Mouse (Mus musculus) kidney, postnatal 0 days (tissue): ENCODE data around the gene Gse1. TPM values are rescaled to one million over a fixed set of nuclear protein-coding genes. Genes with fewer than 3 reads are reported as not detected.

ENCODE experiments used
- ATAC-seq: fragments of 200-750 bp; cut with Nextera tagmentation; replicated peaks from 2 replicates; pipeline ENCODE4 v1.8.0; 2017; ENCODE audit warnings: low read depth, moderate number of reproducible peaks, moderate TSS enrichment, moderate library complexity; ENCODE audit not compliant: low FRiP score
- DNase-seq: peaks from one replicate; pipeline ENCODE4 v3.0.0-alpha.2; 2016; ENCODE audit warnings: low spot score
- H3K27ac ChIP-seq: fragments of 300-500 bp; sonication (generic); 2 replicates; pipeline ENCODE4 v1.5.1; 2014; ENCODE audit warnings: mild to moderate bottlenecking
- H3K27me3 ChIP-seq: fragments of 300-500 bp; sonication (generic); 2 replicates; pipeline ENCODE4 v1.6.1; 2014; ENCODE audit warnings: low read length, mixed read lengths; ENCODE audit not compliant: insufficient read depth
- H3K36me3 ChIP-seq: fragments of 300-500 bp; sonication (generic); 2 replicates; pipeline ENCODE4 v1.6.1; 2014; ENCODE audit warnings: low read length, mixed read lengths; ENCODE audit not compliant: insufficient read depth
- H3K4me1 ChIP-seq: fragments of 300-500 bp; sonication (generic); replicated peaks from 2 replicates; pipeline ENCODE4 v1.6.1; 2014; ENCODE audit warnings: antibody characterized with exemption, low read length, mixed read lengths; ENCODE audit not compliant: insufficient read depth
- H3K4me2 ChIP-seq: fragments of 300-500 bp; sonication (generic); 2 replicates; pipeline ENCODE4 v1.6.1; 2014; ENCODE audit warnings: mild to moderate bottlenecking, low read length, moderate library complexity, mixed read lengths
- H3K4me3 ChIP-seq: fragments of 300-500 bp; sonication (generic); replicated peaks from 2 replicates; pipeline ENCODE4 v1.5.1; 2014; ENCODE audit warnings: low read depth, low read length
- H3K9ac ChIP-seq: fragments of 300-500 bp; sonication (generic); 2 replicates; pipeline ENCODE4 v1.6.1; 2014; ENCODE audit warnings: low read depth, low read length
- H3K9me3 ChIP-seq: fragments of 300-500 bp; sonication (generic); replicated peaks from 2 replicates; pipeline ENCODE4 v1.6.1; 2016; ENCODE audit warnings: low read length, inconsistent platforms, mixed read lengths
- CTCF ChIP-seq: IDR thresholded peaks from 2 replicates; pipeline ENCODE4 v1.5.1; 2016; ENCODE audit warnings: antibody characterized with exemption, low read depth, mild to moderate bottlenecking, moderate library complexity
- WGBS: fragments of 180-500 bp; shearing (Covaris S2); extraction: QIAGEN DNeasy Blood & Tissue Kit; methylation state at CpG from one replicate; pipeline ENCODE4 v1.1.7; 2014; 5-methylcytosine and 5-hydroxymethylcytosine counted together
- polyA plus RNA-seq: library from polyadenylated mRNA; unstranded; fragments of >200 nt; fragmentation: Nextera tagmentation; extraction: Ambion mirVana; gene quantifications from 2 replicates; pipeline ENCODE4 v1.2.1, GENCODE M21; 2015

Gene Gse1
- polyA plus RNA-seq, 1 experiment from 2014 or later, result 8.4 TPM

DNA sequence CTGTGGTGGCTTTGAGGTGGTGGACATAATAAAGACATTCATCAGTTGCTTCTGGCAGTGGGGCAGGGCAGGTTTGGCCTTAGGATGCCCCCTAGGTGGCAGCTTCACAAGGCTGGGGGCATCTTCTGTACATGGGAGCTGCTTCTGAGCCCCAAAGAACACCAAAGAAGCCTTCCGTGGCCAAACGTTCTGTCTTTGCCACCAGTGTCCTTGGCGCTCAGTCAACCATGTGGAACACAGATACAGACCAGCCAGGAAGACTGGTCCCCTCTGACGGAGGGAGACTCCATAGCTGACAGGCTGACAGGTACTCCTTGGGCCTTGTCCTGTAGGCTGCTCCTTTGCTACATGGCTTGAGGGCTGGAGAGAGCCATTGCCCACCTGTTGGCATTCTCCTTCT, 45.2 kb downstream of the Gse1 start:
- Histone ChIP-seq H3K27me3 (no peaks in the 10 kb centered on the region), H3K9me3 (no peaks in the 10 kb centered on the region), H3K9ac (no peak overlapping the region), H3K27ac (no peak overlapping the region), H3K4me2 (no peak overlapping the region), H3K4me3 (no peak overlapping the region), H3K36me3 (no peaks in the 10 kb centered on the region), H3K4me1 (peaks cover 41% of the 10 kb centered on the region)
- 68% methylated on average over 4 of the region's 4 CpGs for WGBS
- DNase-seq (no peak), ATAC-seq (no peak)
- no peak for TF ChIP-seq CTCF

DNA sequence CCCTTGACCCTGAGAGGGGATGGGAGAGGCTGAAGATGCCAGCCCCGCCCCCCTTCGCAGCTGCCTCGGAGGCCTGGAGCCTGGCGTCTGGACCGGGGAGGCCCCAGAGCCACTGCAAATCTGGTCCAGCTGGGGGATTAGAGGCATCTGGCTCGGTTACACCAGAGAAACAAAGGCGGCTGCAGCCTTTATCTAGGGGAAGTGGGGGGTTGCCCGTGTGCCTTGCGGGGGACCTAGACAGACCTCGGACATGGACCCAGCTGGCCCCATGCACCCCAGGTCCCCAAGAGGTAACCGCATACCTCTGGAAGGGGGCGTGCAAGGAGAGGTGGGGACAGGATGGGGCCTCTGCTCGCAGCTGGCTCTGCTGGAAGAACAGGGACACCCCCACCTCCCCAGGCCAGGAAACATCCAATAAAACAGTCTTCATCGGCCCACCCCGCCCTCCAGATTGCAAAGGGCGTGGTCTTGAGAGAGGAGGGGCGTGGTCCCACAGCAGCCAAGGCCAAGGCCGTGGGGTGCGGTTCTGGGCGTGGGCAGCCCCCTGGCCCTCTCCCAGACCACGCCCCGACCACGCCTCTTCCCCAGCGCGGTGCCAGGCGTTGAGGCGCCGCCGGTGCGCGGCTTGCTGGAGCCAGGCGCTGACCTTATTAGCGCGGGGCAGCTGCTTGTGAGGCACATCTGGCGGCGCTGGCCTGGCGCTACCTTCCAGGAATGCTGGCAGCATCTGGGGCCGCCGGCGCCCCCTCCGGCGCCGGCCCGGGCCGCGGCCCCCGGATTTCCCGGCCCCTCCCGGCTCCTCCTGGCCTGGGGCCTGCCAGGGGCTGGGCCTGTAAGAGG, 48.0 kb downstream of the Gse1 start:
- no peak for TF ChIP-seq CTCF
- ATAC-seq (peak; percentile 82), DNase-seq (peak; percentile 96)
- Histone ChIP-seq H3K4me2 (peak overlapping the region; percentile 76), H3K9me3 (no peaks in the 10 kb centered on the region), H3K27me3 (no peaks in the 10 kb centered on the region), H3K4me3 (peak overlapping the region; percentile 30), H3K27ac (peak overlapping the region; percentile 87), H3K4me1 (peaks cover 36% of the 10 kb centered on the region), H3K36me3 (no peaks in the 10 kb centered on the region), H3K9ac (peak overlapping the region; percentile 51)
- under 1% methylated on average over 44 of the region's 49 CpGs for WGBS

DNA sequence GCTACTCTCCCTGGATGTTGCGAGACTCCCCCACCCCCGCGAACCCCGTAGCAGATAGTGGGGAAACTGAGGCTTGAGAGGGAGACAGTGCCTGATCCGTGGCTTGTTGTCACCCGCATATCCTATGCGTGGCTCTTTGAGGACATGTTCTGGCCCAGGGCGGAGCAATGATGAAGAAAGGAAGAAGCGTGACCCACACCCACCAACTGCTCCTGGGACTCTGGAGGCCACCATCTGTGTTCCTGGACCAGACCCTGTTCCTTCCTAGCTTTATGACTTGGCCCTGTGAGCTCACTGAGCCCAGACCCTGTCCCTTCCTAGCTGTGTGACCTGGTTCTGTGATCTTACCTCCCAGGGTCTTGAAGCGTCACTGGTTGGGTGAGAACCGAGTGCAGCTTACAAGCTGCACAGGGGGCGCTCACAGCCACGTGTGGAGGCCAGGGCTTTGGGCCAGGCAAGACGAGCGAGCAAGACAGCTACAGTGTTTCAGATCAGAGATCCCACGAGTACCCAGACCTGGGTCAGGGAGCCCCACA, 48.7 kb downstream of the Gse1 start:
- peak; percentile 61 for TF ChIP-seq CTCF
- DNase-seq, result peak; percentile 78
- H3K4me1 ChIP-seq, result peaks cover 36% of the 10 kb centered on the region
- H3K27me3 ChIP-seq, result no peaks in the 10 kb centered on the region
- peak overlapping the region; percentile 30 for H3K4me3 ChIP-seq
- no peaks in the 10 kb centered on the region for H3K9me3 ChIP-seq
- peak overlapping the region; percentile 51 for H3K9ac ChIP-seq
- peak overlapping the region; percentile 87 for H3K27ac ChIP-seq
- peak overlapping the region; percentile 76 for H3K4me2 ChIP-seq
- 4% methylated on average over 16 of the region's 16 CpGs for WGBS
- ATAC-seq, result peak; percentile 48
- H3K36me3 ChIP-seq, result no peaks in the 10 kb centered on the region

DNA sequence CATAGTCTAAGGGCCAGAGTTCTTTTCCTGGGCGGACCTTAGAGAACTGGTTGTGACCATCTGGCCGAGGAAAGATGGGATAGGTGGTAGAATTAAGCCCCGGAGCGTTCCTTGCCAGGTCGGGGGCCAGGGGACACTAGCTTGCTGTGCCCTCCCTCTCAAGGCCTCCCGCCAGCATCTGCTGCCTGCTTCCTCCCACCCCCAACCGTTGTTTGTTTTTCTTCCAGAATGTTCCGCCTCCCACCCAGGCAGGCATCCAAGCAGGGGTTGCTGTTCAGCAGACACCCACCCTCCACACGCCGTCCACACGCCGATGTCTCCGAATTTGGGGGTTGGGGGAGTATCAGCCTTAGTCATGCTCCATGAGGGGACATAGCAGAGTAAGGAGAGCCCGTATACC, 49.8 kb downstream of the Gse1 start:
- Histone ChIP-seq H3K27ac (no peak overlapping the region), H3K4me2 (no peak overlapping the region), H3K4me1 (peaks cover 39% of the 10 kb centered on the region), H3K36me3 (no peaks in the 10 kb centered on the region), H3K4me3 (no peak overlapping the region), H3K9ac (no peak overlapping the region), H3K27me3 (no peaks in the 10 kb centered on the region), H3K9me3 (no peaks in the 10 kb centered on the region)
- DNase-seq (peak; percentile 60), ATAC-seq (no peak)
- WGBS, result 21% methylated on average over 14 of the region's 14 CpGs
- no peak for TF ChIP-seq CTCF

DNA sequence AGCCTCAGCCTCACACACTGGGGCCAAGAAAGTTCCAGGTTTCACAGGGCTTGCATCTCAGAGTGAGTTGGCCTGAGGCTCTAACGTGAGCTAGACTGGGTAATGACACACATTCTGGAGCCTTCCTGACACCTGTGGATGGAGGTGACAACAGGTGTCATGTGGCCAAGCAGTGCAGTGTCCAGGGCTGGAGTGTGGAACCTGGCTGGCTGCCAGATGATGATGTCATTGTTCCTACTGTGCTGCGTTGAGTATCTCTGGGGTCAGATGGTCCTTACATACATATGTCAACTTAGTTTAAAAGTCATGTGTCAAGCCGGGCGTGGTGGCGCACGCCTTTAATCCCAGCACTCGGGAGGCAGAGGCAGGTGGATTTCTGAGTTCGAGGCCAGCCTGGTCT, 51.2 kb downstream of the Gse1 start:
- ATAC-seq, result no peak
- 81% methylated on average over 7 of the region's 8 CpGs for WGBS
- Histone ChIP-seq H3K27me3 (no peaks in the 10 kb centered on the region), H3K4me2 (no peak overlapping the region), H3K4me1 (peaks cover 47% of the 10 kb centered on the region), H3K36me3 (no peaks in the 10 kb centered on the region), H3K4me3 (no peak overlapping the region), H3K9ac (no peak overlapping the region), H3K27ac (no peak overlapping the region), H3K9me3 (no peaks in the 10 kb centered on the region)
- no peak for DNase-seq
- TF ChIP-seq CTCF, result no peak

DNA sequence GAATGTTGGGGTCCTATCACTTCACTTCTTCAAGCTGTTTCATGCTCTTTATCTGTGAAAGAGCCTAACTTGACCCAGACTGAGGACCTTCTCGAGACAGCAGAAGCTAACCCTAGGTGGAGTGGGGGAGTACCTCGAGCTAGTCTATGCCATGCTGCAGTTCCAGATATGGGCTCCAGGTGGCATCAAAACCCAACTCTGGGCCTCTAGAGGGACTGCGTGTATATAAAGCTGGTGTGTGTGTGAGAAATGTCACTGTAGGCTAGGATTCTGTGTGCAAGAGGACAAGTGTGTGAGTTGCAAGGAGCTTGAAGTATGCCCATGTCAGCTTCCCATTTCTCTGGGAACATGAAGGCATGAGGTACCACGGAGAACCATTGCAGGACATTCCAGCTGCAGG, 53.2 kb downstream of the Gse1 start:
- no peaks in the 10 kb centered on the region for H3K27me3 ChIP-seq
- ATAC-seq (no peak), DNase-seq (peak; percentile 86)
- H3K27ac ChIP-seq, result no peak overlapping the region
- peaks cover 43% of the 10 kb centered on the region for H3K4me1 ChIP-seq
- H3K36me3 ChIP-seq, result no peaks in the 10 kb centered on the region
- peak; percentile 92 for TF ChIP-seq CTCF
- 21% methylated on average over 4 of the region's 4 CpGs for WGBS
- no peak overlapping the region for H3K4me3 ChIP-seq
- no peaks in the 10 kb centered on the region for H3K9me3 ChIP-seq
- H3K4me2 ChIP-seq, result no peak overlapping the region
- H3K9ac ChIP-seq, result no peak overlapping the region
